Mouse (Mus musculus): ENCODE data around the gene Omp. TPM values are rescaled to one million over a fixed set of nuclear protein-coding genes. Genes with fewer than 3 reads are reported as not detected.
A peak's percentile ranks its signal among the peaks of the same experiment; 100 is the strongest.

Gene Omp
- polyA plus RNA-seq, 1 experiment from 2014 or later, result 0.81 TPM

DNA sequence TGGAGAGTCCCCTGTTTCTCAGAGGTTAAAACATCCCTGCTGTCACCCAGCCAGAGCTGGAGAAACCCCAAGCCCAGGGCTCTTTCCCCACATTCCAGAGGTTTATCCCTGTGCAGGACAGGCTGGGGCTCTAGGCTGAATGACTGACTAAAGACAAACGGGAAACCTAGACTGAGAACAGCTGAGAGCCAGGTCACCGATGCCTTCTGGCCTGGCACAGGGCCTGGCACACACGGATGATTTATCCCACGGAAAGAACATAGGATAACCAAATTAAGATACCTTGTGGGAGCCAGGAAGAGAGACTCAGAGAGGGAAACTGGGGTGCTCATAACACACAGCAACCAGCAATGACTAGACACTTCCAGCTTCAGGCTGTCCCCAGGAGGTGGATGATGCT, 35.5 kb downstream of the Omp start:
- no peak overlapping the region for H3K9ac ChIP-seq (replicated peaks)
- H3K4me3 ChIP-seq (replicated peaks), result no peak overlapping the region
- peaks cover 7% of the 10 kb centered on the region for H3K4me1 ChIP-seq
- no peaks in the 10 kb centered on the region for H3K36me3 ChIP-seq
- 79% methylated on average over 4 of the region's 4 CpGs for WGBS
- H3K27me3 ChIP-seq (replicated peaks), result peaks cover 24% of the 10 kb centered on the region
- H3K9me3 ChIP-seq (replicated peaks), result no peaks in the 10 kb centered on the region
- ATAC-seq (ENCODE audit: low FRiP score), result no peak
- H3K27ac ChIP-seq (replicated peaks), result no peak overlapping the region
- H3K4me2 ChIP-seq, result no peak overlapping the region

DNA sequence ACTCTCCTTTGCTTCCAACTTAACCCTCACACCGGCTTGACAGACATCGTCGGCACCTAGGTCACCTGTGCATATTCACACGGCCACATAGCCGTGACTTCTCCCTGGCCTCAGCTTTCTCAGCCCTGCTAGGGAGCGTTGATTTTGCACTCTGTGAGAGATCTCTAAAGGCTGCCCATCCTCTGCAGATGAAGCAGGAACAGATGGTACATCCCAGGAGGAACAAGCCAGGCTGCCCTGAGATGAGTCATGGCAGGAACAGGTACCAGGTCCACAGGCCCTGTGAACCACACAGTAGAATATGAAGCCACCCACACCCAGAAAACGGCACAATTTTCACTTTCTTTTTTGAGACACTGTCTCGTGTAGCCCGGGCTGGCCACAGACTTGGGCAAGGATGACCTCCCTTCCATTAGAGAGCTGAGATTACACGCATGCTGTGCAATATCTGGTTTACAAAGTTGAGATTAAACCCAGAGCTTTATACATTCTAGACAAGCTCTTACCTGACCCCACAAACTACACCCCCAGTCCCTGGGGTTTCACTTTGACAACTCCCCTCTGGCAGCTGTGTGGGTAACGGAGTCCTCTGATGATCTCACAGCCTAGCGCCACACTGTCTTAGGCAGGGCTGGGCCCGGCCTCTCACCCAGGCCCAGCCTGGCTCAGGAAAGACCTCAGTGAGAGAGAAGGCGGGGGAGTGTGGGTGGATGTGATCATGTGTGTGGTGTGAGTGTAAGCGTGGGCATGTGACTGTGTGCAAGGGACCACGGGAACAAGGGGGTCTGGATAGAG, 36.5 kb downstream of the Omp start:
- Histone ChIP-seq H3K4me1 (peaks cover 8% of the 10 kb centered on the region), H3K27ac (replicated peaks) (no peak overlapping the region), H3K9me3 (replicated peaks) (no peaks in the 10 kb centered on the region), H3K4me3 (replicated peaks) (no peak overlapping the region), H3K4me2 (no peak overlapping the region), H3K27me3 (replicated peaks) (peaks cover 24% of the 10 kb centered on the region), H3K36me3 (no peaks in the 10 kb centered on the region), H3K9ac (replicated peaks) (no peak overlapping the region)
- WGBS, result 89% methylated on average over 16 of the region's 16 CpGs
- no peak for ATAC-seq (ENCODE audit: low FRiP score)

DNA sequence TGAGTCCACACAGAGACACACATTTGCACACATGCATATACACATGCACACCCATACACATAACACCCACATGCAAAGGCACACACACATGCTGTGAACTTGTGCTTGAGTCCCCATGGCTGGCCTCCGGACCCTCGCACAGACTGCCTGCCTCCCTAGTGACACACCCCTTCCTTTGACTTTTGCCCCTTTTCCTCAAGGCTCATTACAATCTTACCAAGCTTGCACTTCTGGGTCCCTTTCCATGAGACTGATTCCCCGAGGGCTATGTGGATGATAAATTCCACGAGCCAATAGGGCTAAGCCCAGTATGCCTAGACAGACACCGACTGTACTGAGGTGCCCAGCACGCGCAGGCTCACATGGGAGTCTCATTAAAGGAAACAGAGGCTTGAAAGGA, 39.0 kb downstream of the Omp start:
- Histone ChIP-seq H3K9ac (replicated peaks) (no peak overlapping the region), H3K4me3 (replicated peaks) (no peak overlapping the region), H3K9me3 (replicated peaks) (no peaks in the 10 kb centered on the region), H3K36me3 (no peaks in the 10 kb centered on the region), H3K27me3 (replicated peaks) (peaks cover 10% of the 10 kb centered on the region; the same call in 1 of the 2 replicates), H3K27ac (replicated peaks) (no peak overlapping the region), H3K4me1 (peaks cover 20% of the 10 kb centered on the region), H3K4me2 (no peak overlapping the region)
- 91% methylated on average over 7 of the region's 7 CpGs for WGBS
- no peak for ATAC-seq (ENCODE audit: low FRiP score)

DNA sequence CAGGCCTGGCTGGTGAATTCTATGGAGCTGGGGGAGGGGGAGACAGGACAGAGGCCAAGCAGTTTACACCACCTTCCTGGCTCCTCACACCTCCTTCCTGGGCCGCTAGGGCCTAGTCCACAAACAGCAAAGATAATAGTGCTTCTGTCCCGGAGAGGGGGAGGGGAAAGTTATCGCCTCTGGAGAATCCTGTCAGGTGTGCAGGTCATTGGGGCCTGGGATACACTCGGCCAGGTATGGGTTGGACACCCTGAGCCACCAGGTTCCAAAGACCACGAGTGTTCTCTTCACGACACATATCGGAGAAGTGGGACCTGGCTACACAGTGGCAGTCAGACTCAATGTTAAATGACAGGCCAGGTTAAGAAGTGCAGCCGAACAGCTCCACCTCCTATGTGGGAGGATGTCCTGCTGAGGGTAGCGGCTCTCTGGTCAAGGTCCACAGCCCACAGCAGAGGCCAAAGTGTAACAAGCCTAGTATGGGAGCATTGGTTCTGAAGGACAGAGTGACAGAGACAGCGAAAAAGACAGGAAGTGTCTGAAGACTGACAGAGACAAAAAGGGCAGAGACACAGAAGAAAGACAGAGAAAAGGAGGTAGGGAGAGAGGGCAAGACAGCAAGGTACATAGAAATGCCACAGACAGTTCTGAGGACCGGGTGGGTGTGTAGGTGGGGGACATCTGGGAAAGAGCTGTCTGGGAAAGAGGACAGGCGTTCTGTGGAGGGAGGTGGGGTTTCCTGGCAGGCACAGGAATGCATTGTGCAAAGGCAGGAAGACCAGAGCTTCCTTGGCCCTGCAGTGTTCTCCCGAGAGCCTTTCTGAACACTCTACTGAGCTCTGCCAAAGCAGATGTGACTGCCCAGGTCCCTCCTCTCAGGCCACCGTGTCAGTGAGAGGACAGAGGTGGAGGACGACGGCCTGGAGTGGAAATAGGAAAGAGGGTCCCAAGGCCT, 40.5 kb downstream of the Omp start:
- ATAC-seq (ENCODE audit: low FRiP score), result no peak
- Histone ChIP-seq H3K9ac (replicated peaks) (no peak overlapping the region), H3K36me3 (no peaks in the 10 kb centered on the region), H3K4me1 (peaks cover 15% of the 10 kb centered on the region), H3K27me3 (replicated peaks) (no peaks in the 10 kb centered on the region), H3K4me2 (no peak overlapping the region), H3K9me3 (replicated peaks) (no peaks in the 10 kb centered on the region), H3K4me3 (replicated peaks) (no peak overlapping the region), H3K27ac (replicated peaks) (no peak overlapping the region)
- 69% methylated on average over 16 of the region's 16 CpGs for WGBS

DNA sequence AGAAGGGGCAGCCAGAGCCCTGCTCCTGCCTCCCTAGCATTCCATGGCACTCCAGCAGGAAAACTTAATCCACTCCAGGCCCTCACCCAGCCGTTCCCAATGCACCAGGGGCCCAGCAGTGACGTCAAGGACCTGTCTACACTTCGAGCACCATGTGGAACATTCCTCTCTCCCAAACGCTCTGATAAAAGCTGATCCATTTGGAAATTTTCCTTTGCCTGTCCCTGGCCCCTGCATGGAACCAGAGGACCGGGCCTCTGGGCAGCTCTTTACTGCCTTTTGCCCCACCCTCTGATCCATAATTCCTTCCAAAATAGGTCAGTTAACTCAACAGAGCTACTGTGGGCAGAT, 41.4 kb downstream of the Omp start:
- no peaks in the 10 kb centered on the region for H3K9me3 ChIP-seq (replicated peaks)
- H3K4me1 ChIP-seq, result peaks cover 15% of the 10 kb centered on the region
- no peaks in the 10 kb centered on the region for H3K36me3 ChIP-seq
- no peak overlapping the region for H3K27ac ChIP-seq (replicated peaks)
- no peaks in the 10 kb centered on the region for H3K27me3 ChIP-seq (replicated peaks)
- no peak for ATAC-seq (ENCODE audit: low FRiP score)
- no peak overlapping the region for H3K9ac ChIP-seq (replicated peaks)
- 73% methylated on average over 5 of the region's 5 CpGs for WGBS
- peak overlapping the region; percentile 57; the same call in 1 of the 2 replicates for H3K4me2 ChIP-seq
- H3K4me3 ChIP-seq (replicated peaks), result no peak overlapping the region

DNA sequence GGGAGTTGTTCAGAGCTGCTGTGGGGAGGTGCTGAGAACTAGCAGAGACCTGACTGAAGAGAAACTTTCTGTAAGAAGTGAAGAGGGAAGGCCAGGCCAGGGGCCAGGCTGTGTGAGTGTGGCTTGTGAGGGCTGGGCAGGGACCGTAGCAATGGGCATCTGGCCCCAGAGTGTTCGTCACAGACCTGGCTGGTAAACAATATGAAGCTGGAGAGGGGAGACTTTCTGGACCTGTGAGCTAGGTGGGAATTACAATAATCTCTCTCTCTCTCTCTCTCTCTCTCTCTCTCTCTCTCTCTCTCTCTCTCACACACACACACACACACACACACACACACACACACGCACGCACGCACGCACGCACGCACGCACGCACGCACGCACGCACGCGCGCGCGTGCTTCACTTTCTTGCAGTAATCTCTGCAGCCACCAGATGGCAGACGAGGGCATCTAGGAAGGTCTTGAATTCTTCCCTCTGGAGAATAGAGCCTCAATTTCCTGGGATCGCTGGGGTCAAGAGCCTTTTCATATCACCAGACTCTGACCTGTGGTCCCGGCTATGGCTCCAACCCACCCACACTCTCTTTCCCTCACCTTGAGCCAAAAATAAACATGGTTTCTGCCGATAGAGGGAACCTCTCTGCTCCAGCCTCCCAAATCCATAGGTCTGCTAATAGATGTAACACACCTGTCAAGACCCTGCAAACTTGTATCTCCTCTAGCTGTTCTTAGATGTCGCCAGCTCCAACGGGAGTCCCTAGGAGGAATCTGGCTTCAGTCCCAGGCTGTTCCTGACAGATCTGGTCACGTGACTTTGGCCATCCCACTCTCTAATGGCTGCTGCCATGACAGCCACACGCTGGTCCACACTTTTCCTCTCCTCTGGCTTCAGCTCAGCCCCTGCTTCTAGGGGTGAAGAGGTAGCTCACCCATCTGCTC, 42.0 kb downstream of the Omp start:
- Histone ChIP-seq H3K9ac (replicated peaks) (peak overlapping the region; percentile 51), H3K27ac (replicated peaks) (peak overlapping the region; percentile 79), H3K4me3 (replicated peaks) (peak overlapping the region; percentile 28), H3K9me3 (replicated peaks) (no peaks in the 10 kb centered on the region), H3K4me2 (peak overlapping the region; percentile 57), H3K27me3 (replicated peaks) (no peaks in the 10 kb centered on the region), H3K36me3 (no peaks in the 10 kb centered on the region), H3K4me1 (peaks cover 15% of the 10 kb centered on the region)
- peak; percentile 64 for ATAC-seq (ENCODE audit: low FRiP score)
- WGBS, result 13% methylated on average over 26 of the region's 26 CpGs

DNA sequence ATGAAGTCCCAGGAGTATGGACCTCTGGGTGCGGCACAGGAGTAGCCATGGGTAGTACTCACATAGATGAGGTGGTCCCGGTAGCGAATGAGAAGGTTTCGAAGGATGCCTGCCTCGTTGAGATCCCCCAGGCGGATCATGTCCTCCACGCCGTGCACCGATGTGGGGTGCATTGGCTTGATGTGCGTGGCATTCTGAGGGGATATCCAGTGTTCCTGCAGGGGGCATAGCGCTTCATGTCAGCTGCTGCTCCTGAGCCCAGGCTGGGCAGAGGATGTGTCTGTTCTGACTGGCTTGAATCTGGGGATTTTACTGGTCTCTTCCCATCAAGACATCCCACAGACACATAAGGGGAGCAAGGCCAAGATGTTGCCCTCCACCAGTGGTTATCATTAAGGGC, 42.8 kb downstream of the Omp start:
- Histone ChIP-seq H3K36me3 (peaks cover 2% of the 10 kb centered on the region), H3K4me1 (peaks cover 15% of the 10 kb centered on the region), H3K9me3 (replicated peaks) (no peaks in the 10 kb centered on the region), H3K9ac (replicated peaks) (peak overlapping the region; percentile 51; the same call in 1 of the 2 replicates), H3K27ac (replicated peaks) (peak overlapping the region; percentile 79; the same call in 1 of the 2 replicates), H3K27me3 (replicated peaks) (no peaks in the 10 kb centered on the region), H3K4me2 (peak overlapping the region; percentile 57), H3K4me3 (replicated peaks) (0 out of 2 replicates have a peak overlapping the region, but pooled peaks have one; percentile 28)
- ATAC-seq (ENCODE audit: low FRiP score), result peak; percentile 7; the same call in 1 of the 2 replicates
- WGBS, result 98% methylated on average over 11 of the region's 11 CpGs

DNA sequence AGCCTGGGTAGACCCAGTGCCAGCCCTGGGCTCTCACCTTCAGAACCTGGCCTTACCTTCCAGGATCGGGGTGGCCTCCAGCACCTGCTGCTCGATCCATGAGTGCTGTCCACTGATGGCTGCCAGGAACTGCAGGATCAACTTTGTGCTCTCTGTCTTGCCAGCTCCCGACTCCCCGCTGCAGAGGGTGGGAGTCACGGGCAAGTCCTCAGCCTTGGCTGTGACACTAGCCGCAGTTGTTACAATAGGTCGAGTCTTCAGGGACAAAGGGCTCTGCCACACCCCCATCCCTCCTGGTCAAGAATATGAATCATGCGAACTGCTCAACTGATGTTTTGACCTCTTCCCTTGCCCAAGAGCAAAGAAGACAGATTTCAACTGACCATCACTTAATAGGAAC, 47.7 kb downstream of the Omp start:
- 95% methylated on average over 8 of the region's 8 CpGs for WGBS
- Histone ChIP-seq H3K27me3 (replicated peaks) (no peaks in the 10 kb centered on the region), H3K4me1 (peaks cover 4% of the 10 kb centered on the region), H3K9ac (replicated peaks) (no peak overlapping the region), H3K36me3 (peaks cover 12% of the 10 kb centered on the region), H3K9me3 (replicated peaks) (no peaks in the 10 kb centered on the region), H3K4me2 (no peak overlapping the region), H3K27ac (replicated peaks) (no peak overlapping the region), H3K4me3 (replicated peaks) (no peak overlapping the region)
- no peak for ATAC-seq (ENCODE audit: low FRiP score)

DNA sequence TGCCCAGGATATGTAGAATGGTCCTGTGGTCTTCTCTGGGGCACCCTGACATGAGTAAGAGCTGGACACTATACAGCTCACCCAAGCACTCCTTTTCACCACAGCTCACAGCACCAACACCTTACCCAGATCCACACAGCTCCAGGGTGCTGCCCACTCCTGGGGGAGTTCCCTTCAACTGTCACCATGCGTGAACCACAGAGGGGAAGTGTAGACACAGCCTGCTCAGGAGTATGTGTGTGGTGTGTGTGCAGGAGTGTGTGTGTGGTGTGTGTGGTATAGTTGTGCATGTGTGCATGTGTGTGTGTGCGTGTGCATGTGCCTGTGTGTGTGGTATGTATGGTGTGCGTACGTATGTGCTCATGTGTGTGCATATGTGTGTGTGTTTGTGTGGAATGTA, 49.5 kb downstream of the Omp start:
- Histone ChIP-seq H3K4me3 (replicated peaks) (no peak overlapping the region), H3K9ac (replicated peaks) (no peak overlapping the region), H3K4me2 (no peak overlapping the region), H3K4me1 (no peaks in the 10 kb centered on the region), H3K36me3 (peaks cover 14% of the 10 kb centered on the region), H3K27me3 (replicated peaks) (no peaks in the 10 kb centered on the region), H3K27ac (replicated peaks) (no peak overlapping the region), H3K9me3 (replicated peaks) (no peaks in the 10 kb centered on the region)
- whole genome bisulfite sequencing, result 95% methylated on average over 4 of the region's 4 CpGs
- ATAC-seq (ENCODE audit: low FRiP score), result no peak

Data from neural tube, embryonic 15.5 days (tissue).